Mouse (Mus musculus) heart, postnatal 0 days (tissue): Measurements from ENCODE around the gene Tor3a.

Experiments
- CTCF ChIP-seq: IDR thresholded peaks from 2 replicates; pipeline ENCODE4 v1.5.1; 2016; ENCODE audit warnings: antibody characterized with exemption, control low read depth, low read depth
- EP300 ChIP-seq: IDR thresholded peaks from 2 replicates; pipeline ENCODE4 v1.6.1; 2016; ENCODE audit warnings: antibody characterized with exemption, low read depth

DNA sequence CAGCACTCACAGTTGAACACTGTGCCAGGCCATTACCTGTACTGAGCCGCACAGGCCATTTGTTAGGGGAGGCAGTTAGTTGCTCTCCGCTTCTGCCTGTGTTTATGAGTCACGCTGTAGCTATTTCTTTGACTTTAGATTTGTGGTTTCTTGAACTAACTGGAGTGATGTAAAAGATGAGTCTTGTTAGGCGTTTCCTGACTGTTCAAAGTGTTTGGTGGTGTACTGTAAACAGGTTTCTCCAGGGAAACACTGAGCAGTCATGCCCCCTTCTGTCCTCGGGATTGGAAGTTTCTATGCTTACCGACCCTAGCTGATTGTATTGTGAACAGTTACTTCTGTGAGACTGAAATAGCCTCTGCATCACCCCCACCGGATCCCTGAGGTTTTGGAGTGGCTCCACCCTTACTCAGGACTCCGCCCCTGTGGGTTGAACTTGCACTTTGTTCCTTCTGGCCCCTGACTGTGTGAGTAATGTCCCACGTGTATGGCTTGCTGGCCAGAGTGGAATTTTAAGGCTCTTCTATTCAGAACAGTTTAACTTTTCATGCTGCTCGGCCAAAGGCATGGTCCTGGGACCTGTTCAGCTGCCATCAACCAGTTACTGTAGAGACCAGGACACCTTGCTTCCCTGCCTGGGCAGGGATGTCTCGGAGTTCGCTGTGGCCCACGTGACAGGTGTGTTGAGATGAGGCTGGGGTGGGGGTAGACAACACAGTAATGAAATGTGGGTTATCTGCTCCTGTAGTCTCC lies 58.6 kb downstream of the Tor3a start:
- TF ChIP-seq CTCF (no peak), EP300 (no peak)
